Mouse (Mus musculus): ENCODE results near the gene Calml3.

DNA sequence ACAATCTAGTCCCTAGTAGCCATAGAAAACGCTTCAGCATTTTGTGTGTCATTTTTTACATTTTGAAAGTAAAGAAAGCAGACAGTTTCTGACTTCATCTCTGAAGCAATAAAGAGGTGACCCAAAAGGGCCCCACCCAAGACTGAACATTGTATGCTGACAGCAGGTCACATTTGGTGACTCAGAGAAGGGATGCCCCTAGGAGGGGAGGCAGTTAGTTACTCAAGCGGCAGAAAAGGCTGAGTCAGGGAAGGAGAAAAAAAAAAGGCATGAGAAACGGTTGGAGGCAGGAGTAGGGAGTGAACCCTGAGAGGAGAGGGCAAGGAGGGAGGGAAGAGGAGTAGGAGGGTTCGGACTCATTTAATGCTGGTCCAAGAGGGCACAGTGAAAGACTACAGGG is 18.0 kb upstream of the Calml3 start:
- TF ChIP-seq POLR2A (IDR thresholded peaks at IDR 0.05; ENCODE audit: extremely low read depth, insufficient read depth, low read length) (no peak), CTCF (IDR thresholded peaks at IDR 0.05; ENCODE audit: extremely low read depth, insufficient read depth, low read length) (no peak)

All from cortical plate, adult 2 months (tissue).